In genomic region chr5:125162461-125162860, GRCm38 (mm10) we compare ENCODE assay signal across 9 mouse cellular contexts.
"Had no signal": no experiment of that assay in that cellular context is flagged by ENCODE, and none has a peak within 500 bp of the region (broad histone marks: within the 10 kb centered on the region; RNA-seq: fewer than 3 reads in every experiment).

No protein-coding gene starts in this region.

- H3K9ac ChIP-seq: limb, embryonic 13.5 days; liver, embryonic 14.5 days had no signal

- H3K36me3 ChIP-seq: limb, embryonic 13.5 days had no signal

- H3K4me2 ChIP-seq: limb, embryonic 13.5 days had no signal

- H3K4me3 ChIP-seq: limb, embryonic 13.5 days had no signal

- H3K27me3 ChIP-seq: limb, embryonic 13.5 days had no signal

- H3K9me3 ChIP-seq: limb, embryonic 13.5 days had no signal

- DNase-seq: kidney, adult 8-10 months; kidney, postnatal 25 days; layer of hippocampus, postnatal 36 days; lung, adult 18-20 months; right cerebral cortex, adult 18-20 months; right cerebral cortex, postnatal 25 days; thymus, postnatal 36 days had no signal

- H3K27ac ChIP-seq: limb, embryonic 13.5 days; liver, embryonic 14.5 days had no signal
